20 mouse cellular contexts compared by ENCODE assay signal in the genomic region with DNA sequence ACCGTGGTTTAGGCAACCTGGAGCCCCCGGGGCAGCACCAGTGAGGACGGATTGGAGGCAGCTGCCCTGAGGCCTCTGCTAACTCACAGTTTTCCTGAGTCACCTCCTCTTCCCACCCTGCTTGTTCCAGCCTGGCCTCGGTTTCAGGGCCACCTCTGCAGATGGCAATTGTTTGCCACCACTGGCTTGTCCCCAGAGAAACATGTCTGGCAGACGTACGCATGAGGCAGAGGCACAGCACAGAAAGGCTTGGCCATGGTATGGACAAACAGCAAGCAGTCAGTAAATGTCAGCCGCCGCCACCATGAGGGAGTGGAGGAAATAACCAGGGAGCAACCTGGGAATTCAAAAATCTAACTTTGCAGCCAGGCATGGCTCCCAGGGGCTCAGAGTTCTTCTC. TPM values are rescaled to one million over a fixed set of nuclear protein-coding genes. Genes with fewer than 3 reads are reported as not detected.
DNase-seq lines count a peak whose midpoint lies in the region; ATAC-seq lines count a peak whose summit lies in the region.
"Had no signal": no experiment of that assay in that cellular context is flagged by ENCODE, and none has a peak within 500 bp of the region (broad histone marks: within the 10 kb centered on the region; RNA-seq: fewer than 3 reads in every experiment).

No protein-coding gene starts in this region.

- peaks cover 47% of the 10 kb centered on the region for H3K4me1 ChIP-seq in hindbrain, embryonic 10.5 days (replicated peaks)
- peaks cover 9% of the 10 kb centered on the region for H3K4me1 ChIP-seq in hindbrain, embryonic 11.5 days (replicated peaks; ENCODE audit: control insufficient read depth, insufficient read depth, low read length)
- H3K4me1 ChIP-seq in embryonic facial prominence, embryonic 10.5 days: peaks cover 54% of the 10 kb centered on the region

- no peak overlapping the region for H3K9ac ChIP-seq in hindbrain, embryonic 11.5 days (ENCODE audit: low read depth, low read length)
- H3K9ac ChIP-seq: heart, embryonic 12.5 days; limb, embryonic 13.5 days; liver, embryonic 13.5 days; lung, embryonic 14.5 days had no signal

- H3K4me3 ChIP-seq in hindbrain, embryonic 10.5 days: no peak overlapping the region
- H3K4me3 ChIP-seq in hindbrain, embryonic 11.5 days (ENCODE audit: low read depth, low read length): no peak overlapping the region
- H3K4me3 ChIP-seq in embryonic facial prominence, embryonic 10.5 days: no peak overlapping the region
- H3K4me3 ChIP-seq: heart, embryonic 12.5 days; limb, embryonic 13.5 days; liver, embryonic 13.5 days had no signal

- ATAC-seq in hindbrain, embryonic 11.5 days (ENCODE audit: low FRiP score): no peak
- ATAC-seq: Patski had no signal

- DNase-seq in hindbrain, embryonic 10.5 days (ENCODE audit: low spot score): no peak
- no peak for DNase-seq in hindbrain, embryonic 11.5 days (ENCODE audit: low spot score)
- DNase-seq in 3134 (ENCODE audit: extremely low read depth, insufficient read length, low spot score): peak; percentile 54
- peak; percentile 32 to 48 for DNase-seq in adrenal gland, adult 18-20 months (ENCODE audit: low spot score in 2 of 2)
- DNase-seq in embryonic facial prominence, embryonic 10.5 days (ENCODE audit: low spot score): no peak
- no peak for DNase-seq in urinary bladder, postnatal 14 days (ENCODE audit: low spot score)
- no peak for DNase-seq in thymus, postnatal 4 days
- DNase-seq: cerebellum, adult 11 months; embryo, embryonic 11 days; kidney, adult 9 months; kidney, postnatal 25 days; liver, embryonic 13.5 days; lung, embryonic 14.5 days; lung, postnatal 4 days; right cerebral cortex, adult 18-20 months; thymus, postnatal 14 days had no signal

- no peaks in the 10 kb centered on the region for H3K36me3 ChIP-seq in hindbrain, embryonic 10.5 days
- H3K36me3 ChIP-seq in hindbrain, embryonic 11.5 days (ENCODE audit: control insufficient read depth, insufficient read depth, low read length): no peaks in the 10 kb centered on the region
- H3K36me3 ChIP-seq in embryonic facial prominence, embryonic 10.5 days (replicated peaks): no peaks in the 10 kb centered on the region
- H3K36me3 ChIP-seq: heart, embryonic 12.5 days; limb, embryonic 13.5 days; liver, embryonic 13.5 days had no signal

- H3K27ac ChIP-seq in hindbrain, embryonic 10.5 days: peak overlapping the region; percentile 36; the same call in 1 of the 2 replicates
- H3K27ac ChIP-seq in hindbrain, embryonic 11.5 days (ENCODE audit: low read depth, low read length): no peak overlapping the region
- peak overlapping the region; percentile 48; the same call in 1 of the 2 replicates for H3K27ac ChIP-seq in embryonic facial prominence, embryonic 10.5 days (replicated peaks)
- H3K27ac ChIP-seq: limb, embryonic 13.5 days; liver, embryonic 13.5 days had no signal

- H3K4me2 ChIP-seq in hindbrain, embryonic 11.5 days (replicated peaks; ENCODE audit: low read depth, low read length): no peak overlapping the region
- H3K4me2 ChIP-seq: heart, embryonic 12.5 days; limb, embryonic 13.5 days; liver, embryonic 13.5 days; lung, embryonic 14.5 days had no signal

- peaks cover 33% of the 10 kb centered on the region for H3K27me3 ChIP-seq in hindbrain, embryonic 10.5 days (ENCODE audit: insufficient read depth, poor library complexity, severe bottlenecking)
- H3K27me3 ChIP-seq in hindbrain, embryonic 11.5 days (ENCODE audit: control insufficient read depth, insufficient read depth, low read length): 0 out of 2 replicates have a peak, but pooled peaks cover 4% of the 10 kb centered on the region
- H3K27me3 ChIP-seq in embryonic facial prominence, embryonic 10.5 days (replicated peaks; ENCODE audit: low read depth, poor library complexity, severe bottlenecking): peaks cover 23% of the 10 kb centered on the region
- H3K27me3 ChIP-seq: heart, embryonic 12.5 days; limb, embryonic 13.5 days; Patski had no signal

- no peaks in the 10 kb centered on the region for H3K9me3 ChIP-seq in hindbrain, embryonic 10.5 days
- no peaks in the 10 kb centered on the region for H3K9me3 ChIP-seq in hindbrain, embryonic 11.5 days (ENCODE audit: control insufficient read depth, low read length)
- no peaks in the 10 kb centered on the region for H3K9me3 ChIP-seq in embryonic facial prominence, embryonic 10.5 days
- H3K9me3 ChIP-seq: heart, embryonic 12.5 days; limb, embryonic 13.5 days; liver, embryonic 13.5 days had no signal

- WGBS in hindbrain, embryonic 10.5 days: 67% methylated on average over 8 of the region's 8 CpGs
- 60% methylated on average over 8 of the region's 8 CpGs for WGBS in hindbrain, embryonic 11.5 days
- 65% methylated on average over 8 of the region's 8 CpGs for WGBS in embryonic facial prominence, embryonic 10.5 days

RNA-seq across cellular contexts. Expression of gene Fam76a, which starts 20.7 kb away (rescaled TPM):
- 32.9 and 33.2 TPM in 2 replicates for polyA plus RNA-seq in hindbrain, embryonic 10.5 days (2016; fragmentation: Nextera tagmentation; extraction: Ambion mirVana)
- polyA plus RNA-seq in hindbrain, embryonic 11.5 days (2014; fragmentation: Nextera tagmentation; extraction: Ambion mirVana): 29.7 and 31.9 TPM in 2 replicates
- total RNA-seq in adrenal gland, adult 18-20 months (2021): 10 to 100 TPM; 25.2 to 26.1 TPM
- 31.0 and 32.1 TPM in 2 replicates for polyA plus RNA-seq in embryonic facial prominence, embryonic 10.5 days (2016; fragmentation: Nextera tagmentation; extraction: Ambion mirVana)

RNA-seq across cellular contexts. Expression of gene Fgr, which starts 30.8 kb away (rescaled TPM):
- 0.14 TPM in 1 of 2 replicates, not detected in the other for polyA plus RNA-seq in hindbrain, embryonic 10.5 days (2016; fragmentation: Nextera tagmentation; extraction: Ambion mirVana)
- polyA plus RNA-seq in hindbrain, embryonic 11.5 days (2014; fragmentation: Nextera tagmentation; extraction: Ambion mirVana): 0.08 and 0.34 TPM in 2 replicates
- total RNA-seq in adrenal gland, adult 18-20 months (2021): under 1 TPM; 0.43 to 0.58 TPM
- polyA plus RNA-seq in embryonic facial prominence, embryonic 10.5 days (2016; fragmentation: Nextera tagmentation; extraction: Ambion mirVana): 0.16 and 0.21 TPM in 2 replicates
- polyA plus RNA-seq: forebrain, embryonic 11.5 days; Patski had no signal

RNA-seq across cellular contexts. Expression of gene Stx12, which starts 58.8 kb away (rescaled TPM):
- polyA plus RNA-seq in hindbrain, embryonic 10.5 days (2016; fragmentation: Nextera tagmentation; extraction: Ambion mirVana): 64.4 and 74.5 TPM in 2 replicates
- 105 and 106 TPM in 2 replicates for polyA plus RNA-seq in hindbrain, embryonic 11.5 days (2014; fragmentation: Nextera tagmentation; extraction: Ambion mirVana)
- 10 to 100 TPM; 58.8 to 59.2 TPM for total RNA-seq in adrenal gland, adult 18-20 months (2021)
- polyA plus RNA-seq in embryonic facial prominence, embryonic 10.5 days (2016; fragmentation: Nextera tagmentation; extraction: Ambion mirVana): 53.5 and 58.7 TPM in 2 replicates

Comparison
In these comparisons a context has a peak if more than half of its experiments do, and no peak if none do; other contexts are left out.
1. DNase-seq: peak in 3134 (single experiment) and adrenal gland, adult 18-20 months (2 of 2); none in hindbrain, embryonic 10.5 days (single experiment), hindbrain, embryonic 11.5 days (single experiment), embryonic facial prominence, embryonic 10.5 days (single experiment), urinary bladder, postnatal 14 days (single experiment) and thymus, postnatal 4 days (single experiment).